Comparison of ENCODE assay signal across 8 mouse cellular contexts in genomic region chr2:79646237-79646688, GRCm38 (mm10). TPM values are rescaled to one million over a fixed set of nuclear protein-coding genes. Genes with fewer than 3 reads are reported as not detected.
A peak's percentile ranks its signal among the peaks of the same experiment; 100 is the strongest.
DNase-seq lines count a peak whose midpoint lies in the region; ATAC-seq and TF ChIP-seq lines count a peak whose summit lies in the region.

No protein-coding gene starts in this region.

- peak; percentile 76 for TF ChIP-seq CTCF in liver, postnatal 0 days (IDR thresholded peaks at IDR 0.05; ENCODE audit: low read depth)

- no peak overlapping the region for H3K4me3 ChIP-seq in forebrain, embryonic 11.5 days (ENCODE audit: low read depth, low read length)
- no peak overlapping the region for H3K4me3 ChIP-seq in forebrain, embryonic 10.5 days
- no peak overlapping the region for H3K4me3 ChIP-seq in forebrain, embryonic 13.5 days
- no peak overlapping the region for H3K4me3 ChIP-seq in kidney, embryonic 15.5 days (replicated peaks)
- no peak overlapping the region for H3K4me3 ChIP-seq in liver, postnatal 0 days (ENCODE audit: low read depth, low read length)

- ATAC-seq in forebrain, embryonic 11.5 days (replicated peaks; ENCODE audit: low FRiP score), result peak; percentile 49; the same call in 1 of the 2 replicates
- peak; percentile 43 for ATAC-seq in forebrain, embryonic 13.5 days
- peak; percentile 28; the same call in 1 of the 2 replicates for ATAC-seq in kidney, embryonic 15.5 days (replicated peaks; ENCODE audit: low FRiP score)
- ATAC-seq in liver, postnatal 0 days, result peak; percentile 17; the same call in 1 of the 2 replicates

- no peaks in the 10 kb centered on the region for H3K9me3 ChIP-seq in forebrain, embryonic 11.5 days (ENCODE audit: control insufficient read depth, low read length)
- no peaks in the 10 kb centered on the region for H3K9me3 ChIP-seq in forebrain, embryonic 10.5 days
- H3K9me3 ChIP-seq in forebrain, embryonic 13.5 days (replicated peaks), result no peaks in the 10 kb centered on the region
- H3K9me3 ChIP-seq in kidney, embryonic 15.5 days (replicated peaks), result no peaks in the 10 kb centered on the region
- H3K9me3 ChIP-seq in liver, postnatal 0 days (ENCODE audit: low read length), result no peaks in the 10 kb centered on the region

- no peak overlapping the region for H3K9ac ChIP-seq in forebrain, embryonic 11.5 days (ENCODE audit: low read length)
- no peak overlapping the region for H3K9ac ChIP-seq in forebrain, embryonic 13.5 days
- no peak overlapping the region for H3K9ac ChIP-seq in kidney, embryonic 15.5 days
- H3K9ac ChIP-seq in liver, postnatal 0 days (replicated peaks), result no peak overlapping the region

- 52% methylated on average over 4 of the region's 4 CpGs for WGBS in forebrain, embryonic 11.5 days
- WGBS in forebrain, embryonic 10.5 days, result 51% methylated on average over 4 of the region's 4 CpGs
- WGBS in forebrain, embryonic 13.5 days, result 51% methylated on average over 4 of the region's 4 CpGs
- 53% methylated on average over 4 of the region's 4 CpGs for WGBS in kidney, embryonic 15.5 days
- 47% methylated on average over 4 of the region's 4 CpGs for WGBS in liver, postnatal 0 days (ENCODE audit: insufficient replicate concordance)

- TF ChIP-seq EP300 in liver, postnatal 0 days (IDR thresholded peaks at IDR 0.05; ENCODE audit: low read depth), result no peak

- no peaks in the 10 kb centered on the region; the same call in 1 of the 2 replicates for H3K36me3 ChIP-seq in forebrain, embryonic 11.5 days (ENCODE audit: control insufficient read depth, insufficient read depth, low read length)
- H3K36me3 ChIP-seq in forebrain, embryonic 10.5 days (replicated peaks), result peaks cover 26% of the 10 kb centered on the region
- H3K36me3 ChIP-seq in forebrain, embryonic 13.5 days (ENCODE audit: poor library complexity, severe bottlenecking), result peaks cover 21% of the 10 kb centered on the region
- peaks cover 52% of the 10 kb centered on the region for H3K36me3 ChIP-seq in kidney, embryonic 15.5 days
- peaks cover 29% of the 10 kb centered on the region for H3K36me3 ChIP-seq in liver, postnatal 0 days (replicated peaks; ENCODE audit: insufficient read depth, low read length)

- no peaks in the 10 kb centered on the region for H3K27me3 ChIP-seq in forebrain, embryonic 11.5 days (ENCODE audit: control insufficient read depth, insufficient read depth, low read length)
- H3K27me3 ChIP-seq in forebrain, embryonic 10.5 days (ENCODE audit: poor library complexity, severe bottlenecking), result no peaks in the 10 kb centered on the region
- no peaks in the 10 kb centered on the region for H3K27me3 ChIP-seq in forebrain, embryonic 13.5 days
- no peaks in the 10 kb centered on the region for H3K27me3 ChIP-seq in kidney, embryonic 15.5 days
- H3K27me3 ChIP-seq in liver, postnatal 0 days (ENCODE audit: insufficient read depth, low read length), result no peaks in the 10 kb centered on the region

- no peak overlapping the region for H3K4me2 ChIP-seq in forebrain, embryonic 11.5 days (ENCODE audit: low read depth, low read length, severe bottlenecking)
- H3K4me2 ChIP-seq in forebrain, embryonic 13.5 days, result no peak overlapping the region
- H3K4me2 ChIP-seq in kidney, embryonic 15.5 days, result no peak overlapping the region
- no peak overlapping the region for H3K4me2 ChIP-seq in liver, postnatal 0 days (ENCODE audit: low read depth, low read length)

- no peaks in the 10 kb centered on the region for H3K4me1 ChIP-seq in forebrain, embryonic 11.5 days (replicated peaks; ENCODE audit: control insufficient read depth, insufficient read depth, low read length)
- peaks cover 6% of the 10 kb centered on the region; the same call in 1 of the 2 replicates for H3K4me1 ChIP-seq in forebrain, embryonic 10.5 days
- H3K4me1 ChIP-seq in forebrain, embryonic 13.5 days, result no peaks in the 10 kb centered on the region
- peaks cover 26% of the 10 kb centered on the region for H3K4me1 ChIP-seq in kidney, embryonic 15.5 days
- H3K4me1 ChIP-seq in liver, postnatal 0 days (ENCODE audit: insufficient read depth), result peaks cover 3% of the 10 kb centered on the region; the same call in 1 of the 2 replicates

- no peak overlapping the region for H3K27ac ChIP-seq in forebrain, embryonic 11.5 days (ENCODE audit: low read depth, low read length)
- H3K27ac ChIP-seq in forebrain, embryonic 10.5 days, result no peak overlapping the region
- H3K27ac ChIP-seq in forebrain, embryonic 13.5 days, result no peak overlapping the region
- H3K27ac ChIP-seq in kidney, embryonic 15.5 days, result no peak overlapping the region
- H3K27ac ChIP-seq in liver, postnatal 0 days (ENCODE audit: low read depth), result no peak overlapping the region

- DNase-seq in forebrain, embryonic 11.5 days (ENCODE audit: low spot score), result no peak
- DNase-seq in forebrain, embryonic 10.5 days (ENCODE audit: extremely low spot score, low spot score), result no peak
- DNase-seq in A20 (ENCODE audit: low read depth, low spot score), result peak; percentile 79
- peak; percentile 74 for DNase-seq in brain, adult 2 months (ENCODE audit: low read depth, low spot score)
- peak; percentile 34 for DNase-seq in liver, postnatal 0 days
- peak; percentile 40 for DNase-seq in right cerebral cortex, postnatal 4 days

RNA-seq across cellular contexts. Expression of gene Itprid2, which starts 11.1 kb away (rescaled TPM):
- polyA plus RNA-seq in forebrain, embryonic 11.5 days (2014; fragmentation: Nextera tagmentation; extraction: Ambion mirVana), result 5.0 and 5.7 TPM in 2 replicates
- polyA plus RNA-seq in forebrain, embryonic 10.5 days (2016; fragmentation: Nextera tagmentation; extraction: Ambion mirVana), result 3.4 and 3.6 TPM in 2 replicates
- 3.0 and 3.1 TPM in 2 replicates for polyA plus RNA-seq in forebrain, embryonic 13.5 days (2015; fragmentation: Nextera tagmentation; extraction: Ambion mirVana)
- 18.5 and 19.4 TPM in 2 replicates for polyA plus RNA-seq in kidney, embryonic 15.5 days (2015; fragmentation: Nextera tagmentation; extraction: Ambion mirVana)
- 3.5 and 3.7 TPM in 2 replicates for polyA plus RNA-seq in liver, postnatal 0 days (2015; fragmentation: Nextera tagmentation; extraction: Ambion mirVana)

Comparison
In these comparisons a context has a peak if more than half of its experiments do, and no peak if none do; other contexts are left out.
1. DNase-seq: peak in A20 (single experiment), brain, adult 2 months (single experiment), liver, postnatal 0 days (single experiment) and right cerebral cortex, postnatal 4 days (single experiment); none in forebrain, embryonic 11.5 days (single experiment) and forebrain, embryonic 10.5 days (single experiment).
2. Peak in every context shown above with its lines, with median percentiles within 50 percentile points of each other: ATAC-seq.